Mouse (Mus musculus): ENCODE measurements around the gene Exd1.

DNA sequence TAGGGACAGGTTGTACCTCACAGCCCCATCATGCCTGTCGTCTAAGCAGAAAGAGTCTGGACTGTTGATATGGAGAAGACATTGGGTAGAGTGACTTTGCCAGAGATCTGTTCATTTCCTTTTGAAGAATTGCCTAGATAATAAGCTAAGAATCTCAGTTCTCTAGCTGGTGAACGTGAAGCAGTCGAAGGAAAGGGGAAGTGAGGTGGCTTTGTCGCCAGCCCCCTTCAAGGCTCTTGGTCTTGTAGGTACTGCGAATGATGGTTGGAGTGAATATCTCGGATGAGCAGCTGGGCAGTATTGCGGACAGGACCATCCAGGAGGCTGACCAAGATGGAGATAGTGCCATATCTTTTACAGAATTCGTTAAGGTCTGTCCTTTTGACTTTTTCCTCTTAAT is 36.9 kb upstream of the Exd1 start:
- no peak for TF ChIP-seq TAL1 (IDR thresholded peaks at IDR 0.05; ENCODE audit: low read length)
- TF ChIP-seq GATA1 (IDR thresholded peaks at IDR 0.05; ENCODE audit: low read length) = no peak

Measured in erythroblast, embryonic 14.5 days (primary cell).